Mouse (Mus musculus) intestine, embryonic 16.5 days (tissue): ENCODE measurements around the gene Car5a. TPM values are rescaled to one million over a fixed set of nuclear protein-coding genes. Genes with fewer than 3 reads are reported as not detected.
A peak's percentile ranks its signal among the peaks of the same experiment; 100 is the strongest.

ENCODE experiments used
- ATAC-seq: fragments of 200-750 bp; cut with Nextera tagmentation; 2 replicates; pipeline ENCODE4 v1.8.0; 2017; ENCODE audit warnings: moderate TSS enrichment, moderate library complexity
- H3K27ac ChIP-seq: fragments of 300-500 bp; sonication (generic); 2 replicates; pipeline ENCODE4 v1.5.1; 2014; ENCODE audit warnings: mild to moderate bottlenecking, low read length
- H3K27me3 ChIP-seq: fragments of 300-500 bp; sonication (generic); replicated peaks from 2 replicates; pipeline ENCODE4 v1.6.1; 2014; ENCODE audit warnings: low read length, control low read depth, mixed read lengths; ENCODE audit not compliant: control insufficient read depth, insufficient read depth
- H3K36me3 ChIP-seq: fragments of 300-500 bp; sonication (generic); 2 replicates; pipeline ENCODE4 v1.6.1; 2014; ENCODE audit warnings: low read length, control low read depth; ENCODE audit not compliant: control insufficient read depth, insufficient read depth
- H3K4me1 ChIP-seq: fragments of 300-500 bp; sonication (generic); 2 replicates; pipeline ENCODE4 v1.6.1; 2014; ENCODE audit warnings: low read length, control low read depth, mixed read lengths; ENCODE audit not compliant: control insufficient read depth, insufficient read depth
- H3K4me2 ChIP-seq: fragments of 300-500 bp; sonication (generic); 2 replicates; pipeline ENCODE4 v1.6.1; 2014; ENCODE audit warnings: low read depth, low read length, control low read depth
- H3K4me3 ChIP-seq: fragments of 300-500 bp; sonication (generic); 2 replicates; pipeline ENCODE4 v1.5.1; 2014; ENCODE audit warnings: mild to moderate bottlenecking, low read length
- H3K9ac ChIP-seq: fragments of 300-500 bp; sonication (generic); 2 replicates; pipeline ENCODE4 v1.6.1; 2014; ENCODE audit warnings: low read depth, low read length
- H3K9me3 ChIP-seq: fragments of 300-500 bp; sonication (generic); 2 replicates; pipeline ENCODE4 v1.6.1; 2016; ENCODE audit warnings: low read length, control low read depth; ENCODE audit not compliant: control insufficient read depth
- WGBS: fragments of 180-500 bp; shearing (Covaris S2); extraction: QIAGEN DNeasy Blood & Tissue Kit; methylation state at CpG from one replicate; pipeline ENCODE4 v1.1.7; 2014; 5-methylcytosine and 5-hydroxymethylcytosine counted together
- polyA plus RNA-seq: library from polyadenylated mRNA; unstranded; fragments of >200 nt; fragmentation: Nextera tagmentation; extraction: Ambion mirVana; gene quantifications from 2 replicates; pipeline ENCODE4 v1.2.1, GENCODE M21; 2015

Gene Car5a
- polyA plus RNA-seq, 1 experiment from 2014 or later, result 0.31 TPM

DNA sequence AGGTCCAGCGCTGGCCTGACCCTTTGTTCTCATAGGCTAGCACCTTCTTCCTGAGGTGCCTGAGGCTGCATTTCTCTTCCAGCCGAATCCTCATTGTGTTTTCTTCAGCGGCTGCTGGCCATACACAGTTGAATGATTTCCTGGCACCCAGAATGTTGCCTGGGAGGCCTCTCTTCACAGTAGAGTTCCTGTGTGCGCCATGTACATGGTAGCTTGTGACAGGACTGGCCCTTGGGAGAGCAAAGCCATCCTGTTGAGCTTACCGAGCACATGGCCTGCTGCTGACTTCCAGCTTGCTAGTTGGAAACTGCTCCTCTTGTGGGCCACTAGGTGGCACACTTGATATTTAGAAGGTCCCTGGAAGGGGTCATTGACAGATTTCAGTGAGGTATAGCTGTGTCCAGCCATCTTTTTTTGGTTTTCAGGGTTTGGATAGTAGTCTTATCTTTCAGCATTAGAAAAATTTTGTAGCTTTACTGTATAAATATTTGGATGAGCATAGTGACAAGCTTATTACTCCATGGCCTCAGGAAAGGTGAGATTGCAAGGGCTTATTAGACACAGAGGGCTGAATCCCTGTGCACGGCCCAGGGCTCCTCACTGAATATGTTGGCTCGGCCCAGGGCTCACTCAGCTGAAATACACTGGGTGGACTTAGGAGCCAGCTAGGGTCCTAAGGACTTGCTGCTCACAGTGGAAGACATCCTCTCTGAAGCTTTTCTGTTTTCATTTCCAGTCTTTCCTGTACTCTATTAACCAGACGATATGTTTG, 33.3 kb upstream of the Car5a start:
- Histone ChIP-seq H3K4me2 (no peak overlapping the region), H3K9me3 (no peaks in the 10 kb centered on the region), H3K4me3 (no peak overlapping the region), H3K36me3 (peaks cover 28% of the 10 kb centered on the region), H3K9ac (no peak overlapping the region), H3K27me3 (no peaks in the 10 kb centered on the region), H3K4me1 (no peaks in the 10 kb centered on the region), H3K27ac (no peak overlapping the region)
- 70% methylated on average over 8 of the region's 8 CpGs for WGBS
- ATAC-seq, result no peak

DNA sequence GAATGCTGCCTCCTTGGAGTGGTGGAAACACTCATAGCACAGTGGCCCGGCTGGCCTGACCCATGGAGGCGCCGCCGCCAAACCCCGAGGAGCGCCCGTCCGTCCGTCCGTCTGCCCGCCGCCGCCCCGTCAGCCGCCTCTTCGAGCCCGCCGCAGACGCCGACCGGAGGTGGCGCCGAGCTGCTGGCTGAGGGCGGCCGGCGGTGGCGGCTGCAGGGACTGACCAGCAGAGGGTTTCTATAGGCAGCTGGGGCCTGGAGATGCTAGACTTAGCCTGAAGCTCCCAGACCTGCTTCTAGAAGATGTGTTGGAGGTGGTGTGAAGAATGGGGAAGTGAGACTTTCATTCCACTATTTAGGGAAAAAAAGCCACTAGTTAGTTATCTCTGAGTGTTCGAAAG, 29.2 kb upstream of the Car5a start:
- no peak for ATAC-seq
- H3K4me1 ChIP-seq, result no peaks in the 10 kb centered on the region
- 94% methylated on average over 28 of the region's 28 CpGs for WGBS
- no peaks in the 10 kb centered on the region for H3K9me3 ChIP-seq
- peaks cover 26% of the 10 kb centered on the region for H3K36me3 ChIP-seq
- H3K27ac ChIP-seq, result no peak overlapping the region
- no peaks in the 10 kb centered on the region for H3K27me3 ChIP-seq
- no peak overlapping the region for H3K4me2 ChIP-seq
- H3K4me3 ChIP-seq, result no peak overlapping the region
- H3K9ac ChIP-seq, result no peak overlapping the region

DNA sequence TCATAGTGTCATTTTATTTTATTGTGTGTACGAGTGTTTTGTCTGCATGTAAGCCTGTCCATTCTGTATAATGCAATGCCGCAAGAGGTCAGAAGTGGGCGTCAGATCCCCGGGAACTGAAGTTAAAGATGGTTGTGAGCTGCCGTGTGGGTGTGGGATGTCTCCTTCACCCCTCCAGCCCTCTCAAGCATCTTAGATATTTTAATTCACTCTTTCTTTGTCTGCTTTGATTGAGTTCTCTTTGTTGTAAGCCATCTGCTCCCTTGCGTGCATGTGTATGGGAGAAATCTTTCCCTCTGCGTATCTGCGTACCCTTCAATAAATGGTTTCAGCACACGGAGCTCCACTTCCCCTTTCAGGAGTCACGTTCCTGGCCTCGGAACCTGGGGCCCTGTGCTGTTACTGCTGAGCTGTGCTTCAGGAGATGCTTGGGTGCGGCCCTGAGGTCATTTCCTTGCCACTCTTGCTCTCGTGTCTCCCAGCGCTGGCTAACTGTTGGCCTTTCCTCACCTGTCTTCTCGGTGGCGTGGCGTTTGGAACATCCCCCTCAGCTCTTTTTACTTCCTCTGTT, 26.9 kb upstream of the Car5a start:
- Histone ChIP-seq H3K36me3 (peaks cover 21% of the 10 kb centered on the region), H3K9ac (no peak overlapping the region), H3K27me3 (no peaks in the 10 kb centered on the region), H3K4me3 (no peak overlapping the region), H3K9me3 (no peaks in the 10 kb centered on the region), H3K4me1 (peaks cover 20% of the 10 kb centered on the region), H3K4me2 (no peak overlapping the region), H3K27ac (no peak overlapping the region)
- 68% methylated on average over 17 of the region's 17 CpGs for WGBS
- ATAC-seq, result no peak

DNA sequence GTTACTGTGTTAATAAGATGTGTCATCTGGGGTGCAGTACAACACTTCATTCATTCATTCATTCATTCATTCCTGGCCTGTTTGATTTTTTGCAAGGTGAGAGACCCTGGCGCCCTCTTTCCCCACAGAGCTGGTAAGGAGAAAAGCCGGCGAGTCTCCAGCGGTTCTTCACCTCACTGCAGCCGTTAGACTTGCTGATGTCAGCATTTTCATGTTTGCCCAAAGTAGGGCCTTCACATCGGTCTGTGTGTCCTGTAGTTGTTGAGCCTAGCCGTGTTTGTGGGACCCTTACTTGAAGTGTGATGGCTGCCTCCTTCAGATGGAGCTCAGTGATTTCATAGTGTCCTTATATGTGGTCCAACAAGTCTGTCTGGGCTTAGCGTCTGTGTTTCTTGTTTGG, 25.5 kb upstream of the Car5a start:
- Histone ChIP-seq H3K27ac (no peak overlapping the region), H3K4me3 (no peak overlapping the region), H3K9me3 (no peaks in the 10 kb centered on the region), H3K27me3 (no peaks in the 10 kb centered on the region), H3K9ac (no peak overlapping the region), H3K4me1 (peaks cover 32% of the 10 kb centered on the region), H3K4me2 (no peak overlapping the region), H3K36me3 (peaks cover 8% of the 10 kb centered on the region; the same call in 1 of the 2 replicates)
- ATAC-seq, result no peak
- 86% methylated on average over 8 of the region's 8 CpGs for WGBS

DNA sequence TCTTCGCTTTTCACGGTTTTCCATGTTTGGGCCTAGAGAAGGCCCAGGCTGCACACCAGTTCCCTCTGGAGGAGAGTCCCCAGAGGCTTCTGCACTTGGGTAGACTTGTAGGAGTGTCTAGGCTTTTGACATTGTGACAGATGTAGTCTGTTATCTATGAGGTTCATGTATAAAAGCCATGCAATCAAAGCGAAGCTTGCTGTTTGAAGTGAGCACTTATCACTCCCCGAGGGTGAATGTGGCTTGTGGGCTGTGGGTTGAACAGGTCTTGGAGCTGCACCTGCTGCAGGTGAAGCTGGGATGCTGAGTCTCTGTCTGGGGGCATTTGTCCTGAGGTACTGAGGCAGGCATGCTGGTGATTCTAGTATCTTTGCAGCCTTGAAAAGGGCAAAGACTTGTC, 23.8 kb upstream of the Car5a start:
- no peaks in the 10 kb centered on the region for H3K9me3 ChIP-seq
- H3K4me3 ChIP-seq, result no peak overlapping the region
- peaks cover 33% of the 10 kb centered on the region for H3K4me1 ChIP-seq
- H3K27ac ChIP-seq, result no peak overlapping the region
- H3K36me3 ChIP-seq, result no peaks in the 10 kb centered on the region
- no peak for ATAC-seq
- 54% methylated on average over 4 of the region's 4 CpGs for WGBS
- H3K4me2 ChIP-seq, result no peak overlapping the region
- no peak overlapping the region for H3K9ac ChIP-seq
- H3K27me3 ChIP-seq, result no peaks in the 10 kb centered on the region

DNA sequence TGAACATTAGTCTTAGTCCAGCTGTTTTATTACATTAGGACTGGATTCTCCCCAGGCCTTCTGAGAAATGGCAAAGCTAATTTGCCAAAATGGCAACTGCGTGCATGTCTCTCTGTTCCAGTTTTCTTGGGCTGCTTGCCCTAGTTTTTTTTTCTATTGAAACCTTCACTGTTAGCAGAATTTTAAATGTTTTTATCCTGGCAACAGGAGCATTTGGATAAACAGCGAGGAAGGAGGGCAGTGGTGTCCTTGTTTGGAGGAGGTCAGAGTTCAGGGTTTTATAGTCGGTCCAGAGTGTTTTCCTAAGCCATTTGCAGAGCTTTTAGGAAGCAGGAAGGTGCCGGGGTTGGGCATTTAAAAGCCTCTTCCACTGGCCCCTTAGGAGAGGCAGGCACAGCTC, 23.3 kb upstream of the Car5a start:
- Histone ChIP-seq H3K4me1 (peaks cover 33% of the 10 kb centered on the region), H3K9ac (no peak overlapping the region), H3K9me3 (no peaks in the 10 kb centered on the region), H3K4me2 (no peak overlapping the region), H3K36me3 (no peaks in the 10 kb centered on the region), H3K4me3 (no peak overlapping the region), H3K27ac (no peak overlapping the region), H3K27me3 (no peaks in the 10 kb centered on the region)
- no peak for ATAC-seq
- WGBS, result 39% methylated on average over 4 of the region's 4 CpGs

DNA sequence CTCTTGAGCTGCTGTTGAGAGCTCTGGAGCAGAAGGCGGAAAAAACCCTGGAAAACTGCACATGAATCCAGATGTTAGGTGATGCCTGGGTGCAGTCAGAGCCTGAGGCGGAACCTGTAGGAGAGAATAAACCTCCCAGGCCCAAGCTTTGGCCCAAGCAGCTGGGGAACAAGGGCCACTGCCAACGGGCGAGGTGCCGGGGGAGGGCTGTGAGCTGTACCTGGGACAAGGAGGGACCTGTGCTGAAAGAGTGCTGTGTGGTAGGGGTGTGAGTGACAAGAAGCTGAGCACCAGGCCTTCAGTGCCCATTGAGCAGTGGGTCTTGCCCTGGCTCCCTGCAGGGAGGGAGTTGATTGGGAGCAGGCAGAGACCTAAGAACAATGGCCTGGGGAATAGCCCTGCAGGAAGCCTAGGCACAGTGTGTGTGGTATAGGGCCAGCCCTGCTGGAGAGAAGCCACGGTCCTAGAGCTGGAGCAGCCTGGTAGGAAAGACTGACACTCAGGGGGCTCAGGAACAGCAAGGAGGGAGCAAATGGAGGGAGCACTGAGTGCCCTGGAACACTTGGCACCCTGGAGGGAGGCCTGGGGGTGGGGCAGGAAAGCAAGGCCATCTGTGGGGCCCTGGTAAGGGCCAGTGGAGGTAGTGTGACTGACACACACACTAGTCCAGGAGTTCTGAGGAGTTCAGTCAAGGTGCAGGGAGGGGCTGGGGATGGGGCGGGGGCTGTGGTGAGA, 22.2 kb upstream of the Car5a start:
- Histone ChIP-seq H3K9ac (peak overlapping the region; percentile 38), H3K36me3 (no peaks in the 10 kb centered on the region), H3K9me3 (no peaks in the 10 kb centered on the region), H3K4me3 (no peak overlapping the region), H3K27me3 (no peaks in the 10 kb centered on the region), H3K27ac (peak overlapping the region; percentile 57; the same call in 1 of the 2 replicates), H3K4me2 (no peak overlapping the region), H3K4me1 (peaks cover 33% of the 10 kb centered on the region)
- 57% methylated on average over 7 of the region's 7 CpGs for WGBS
- ATAC-seq, result peak; percentile 87

DNA sequence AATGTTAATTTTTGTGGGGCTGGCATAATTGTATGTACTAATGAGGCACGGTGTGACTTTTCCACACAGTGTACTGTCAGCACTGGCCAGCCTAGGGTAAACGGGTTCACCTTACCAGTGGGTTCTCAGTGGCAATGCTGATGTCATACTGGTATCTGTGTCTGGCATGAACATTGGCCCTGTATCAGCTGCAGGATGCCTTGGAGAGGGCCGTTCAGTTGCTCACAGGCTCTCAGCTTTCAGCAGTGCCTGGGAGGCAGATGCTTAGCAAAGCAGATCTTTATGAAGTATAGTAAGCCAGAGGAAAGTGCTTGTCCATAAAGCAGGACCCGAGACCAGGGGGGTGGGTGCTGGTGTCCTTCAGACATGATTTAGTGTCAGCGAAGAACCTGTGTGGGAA, 21.4 kb upstream of the Car5a start:
- 58% methylated on average over 5 of the region's 5 CpGs for WGBS
- H3K27me3 ChIP-seq, result no peaks in the 10 kb centered on the region
- ATAC-seq, result no peak

DNA sequence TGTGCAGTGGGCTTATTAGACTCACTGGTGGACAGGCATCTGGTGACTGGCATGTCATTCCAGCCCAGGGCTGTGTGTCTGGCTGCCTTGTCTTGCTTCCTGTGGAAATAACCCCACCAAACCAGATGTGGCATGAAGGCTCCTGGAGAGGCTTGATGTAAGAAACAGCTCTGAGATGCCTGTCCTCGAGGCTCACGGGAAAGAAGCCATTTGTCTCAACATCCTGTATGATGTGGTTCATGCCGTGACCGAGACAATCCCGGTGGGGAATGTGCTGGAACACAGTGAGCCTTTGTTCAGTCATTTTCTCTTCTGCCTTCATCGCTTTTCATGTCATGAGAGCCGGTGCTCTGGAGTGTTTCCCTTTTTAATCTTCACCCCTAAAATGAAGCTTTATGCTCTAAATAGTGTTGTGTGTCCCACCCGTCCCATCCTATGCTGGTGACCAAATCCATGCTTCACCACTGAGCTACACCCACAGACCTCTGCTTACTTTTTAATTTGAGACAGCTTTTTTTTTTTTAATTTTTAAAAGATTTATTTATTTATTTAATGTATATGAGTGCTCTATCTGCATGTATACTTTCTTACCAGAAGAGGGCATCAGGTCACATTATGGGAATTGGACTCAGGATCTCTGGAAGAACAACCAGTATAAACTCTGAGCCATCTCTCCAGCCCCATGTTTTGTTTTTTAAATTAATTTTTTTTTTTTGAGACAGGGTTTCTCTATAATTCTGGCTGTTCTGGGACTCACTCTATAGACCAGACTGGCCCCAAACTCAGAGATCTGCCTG, 20.2 kb upstream of the Car5a start:
- H3K9me3 ChIP-seq, result no peaks in the 10 kb centered on the region
- 74% methylated on average over 8 of the region's 8 CpGs for WGBS
- H3K27ac ChIP-seq, result 0 out of 2 replicates have a peak overlapping the region, but pooled peaks have one; percentile 1
- H3K4me3 ChIP-seq, result no peak overlapping the region
- peaks cover 33% of the 10 kb centered on the region for H3K4me1 ChIP-seq
- H3K27me3 ChIP-seq, result no peaks in the 10 kb centered on the region
- H3K36me3 ChIP-seq, result no peaks in the 10 kb centered on the region
- ATAC-seq, result no peak
- H3K4me2 ChIP-seq, result no peak overlapping the region
- no peak overlapping the region for H3K9ac ChIP-seq

More for the DNA sequence above, 21.4 kb upstream of the Car5a start:
- Histone ChIP-seq H3K4me1 (peaks cover 33% of the 10 kb centered on the region), H3K27ac (no peak overlapping the region; the same call in 1 of the 2 replicates), H3K4me3 (no peak overlapping the region), H3K36me3 (no peaks in the 10 kb centered on the region), H3K9me3 (no peaks in the 10 kb centered on the region), H3K4me2 (no peak overlapping the region), H3K9ac (0 out of 2 replicates have a peak overlapping the region, but pooled peaks have one; percentile 21)
